Mouse (Mus musculus) olfactory bulb, adult 2 months (tissue): ENCODE data around the gene Bckdk. TPM values are rescaled to one million over a fixed set of nuclear protein-coding genes. Genes with fewer than 3 reads are reported as not detected.
"Not testable (repeated sequence)": the region's sequence is repeated elsewhere in the genome, so short reads cannot be mapped to it uniquely, and the experiment has no call there.

ENCODE experiments used
- H3K27ac ChIP-seq: fragments of 200-500 bp; 2 replicates; pipeline ENCODE4 v1.5.1; 2012; ENCODE audit warnings: low read depth, low read length; ENCODE audit not compliant: insufficient read depth
- H3K4me1 ChIP-seq: fragments of 200-500 bp; 2 replicates; pipeline ENCODE4 v1.6.1; 2012; ENCODE audit warnings: low read length; ENCODE audit not compliant: control insufficient read depth, insufficient read depth
- H3K4me3 ChIP-seq: fragments of 200-500 bp; 2 replicates; pipeline ENCODE4 v1.5.1; 2012; ENCODE audit warnings: mild to moderate bottlenecking, low read depth, low read length, moderate library complexity; ENCODE audit not compliant: insufficient read depth
- CTCF ChIP-seq: fragments of 200-500 bp; IDR thresholded peaks from 2 replicates; pipeline ENCODE4 v1.5.1; 2012; ENCODE audit warnings: low read depth, mild to moderate bottlenecking, low read length, moderate library complexity; ENCODE audit not compliant: insufficient read depth
- POLR2A ChIP-seq: fragments of 200-500 bp; IDR thresholded peaks from 2 replicates; pipeline ENCODE4 v1.6.1; 2012; ENCODE audit warnings: mild to moderate bottlenecking, low read depth, low read length, moderate library complexity; ENCODE audit not compliant: insufficient read depth
- WGBS: fragments of 180-500 bp; shearing (Covaris S2); methylation state at CpG from one replicate; pipeline ENCODE4 v1.1.7; 2018; 5-methylcytosine and 5-hydroxymethylcytosine counted together
- polyA plus RNA-seq: library from polyadenylated mRNA; stranded (reverse); fragments of >200 nt; gene quantifications from 2 replicates; pipeline ENCODE4 v1.2.4, GENCODE M21; 2012; ENCODE audit warnings: low replicate concordance; ENCODE audit not compliant: missing spikeins, insufficient read depth, insufficient read length

Bckdk gene
- polyA plus RNA-seq, 1 experiment = not detected

DNA sequence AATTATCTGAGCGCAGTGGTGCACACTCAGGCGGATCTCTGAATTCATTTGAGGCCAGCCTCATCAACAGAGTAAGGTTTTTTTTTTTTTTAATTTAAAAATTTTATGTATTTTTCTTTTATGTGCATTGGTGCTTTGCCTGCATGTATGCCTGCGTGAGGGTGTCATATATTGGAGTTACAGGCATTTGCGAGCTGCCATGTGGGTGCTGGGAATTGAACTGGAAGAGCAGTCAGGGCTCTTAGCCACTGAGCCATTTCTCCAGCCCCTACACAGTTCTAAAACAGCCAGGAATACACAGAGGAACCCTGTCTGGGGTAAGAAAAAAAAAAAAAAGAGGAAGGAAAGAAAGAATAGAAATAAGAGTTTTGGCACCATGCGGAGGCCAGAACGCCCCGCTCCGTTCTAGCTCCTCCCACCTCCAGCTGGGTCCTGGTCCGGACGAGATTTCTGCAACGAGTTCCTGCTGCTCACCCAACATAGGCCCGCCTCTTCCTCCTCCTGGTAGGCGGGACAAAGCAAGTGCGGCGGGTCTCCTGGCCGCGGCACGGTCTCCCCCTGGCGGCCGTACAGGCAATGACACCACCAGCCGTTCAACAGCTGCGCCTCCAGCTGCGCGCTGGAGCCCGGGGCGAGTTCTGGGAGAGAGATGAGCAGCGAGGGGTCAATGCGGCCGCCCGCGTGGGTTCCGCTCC, 31.3 kb downstream of the Bckdk start:
- WGBS = 5% methylated on average over 32 of the region's 32 CpGs
- peak overlapping the region; percentile 73 for H3K4me3 ChIP-seq
- TF ChIP-seq CTCF = peak; percentile 95
- peak; percentile 70 for TF ChIP-seq POLR2A
- H3K27ac ChIP-seq = peak overlapping the region; percentile 7; the same call in 1 of the 2 replicates
- peaks cover 22% of the 10 kb centered on the region for H3K4me1 ChIP-seq

- Histone ChIP-seq H3K27ac (peak overlapping the region; percentile 7; the same call in 1 of the 2 replicates), H3K4me1 (peaks cover 22% of the 10 kb centered on the region), H3K4me3 (peak overlapping the region; percentile 73)
- no peak; the same call in 1 of the 2 replicates for TF ChIP-seq POLR2A
- WGBS = under 1% methylated on average over 38 of the region's 38 CpGs
Observed at GRCm38 (mm10) chr7:127935748-127936159, 31.9 kb downstream of the Bckdk start.

DNA sequence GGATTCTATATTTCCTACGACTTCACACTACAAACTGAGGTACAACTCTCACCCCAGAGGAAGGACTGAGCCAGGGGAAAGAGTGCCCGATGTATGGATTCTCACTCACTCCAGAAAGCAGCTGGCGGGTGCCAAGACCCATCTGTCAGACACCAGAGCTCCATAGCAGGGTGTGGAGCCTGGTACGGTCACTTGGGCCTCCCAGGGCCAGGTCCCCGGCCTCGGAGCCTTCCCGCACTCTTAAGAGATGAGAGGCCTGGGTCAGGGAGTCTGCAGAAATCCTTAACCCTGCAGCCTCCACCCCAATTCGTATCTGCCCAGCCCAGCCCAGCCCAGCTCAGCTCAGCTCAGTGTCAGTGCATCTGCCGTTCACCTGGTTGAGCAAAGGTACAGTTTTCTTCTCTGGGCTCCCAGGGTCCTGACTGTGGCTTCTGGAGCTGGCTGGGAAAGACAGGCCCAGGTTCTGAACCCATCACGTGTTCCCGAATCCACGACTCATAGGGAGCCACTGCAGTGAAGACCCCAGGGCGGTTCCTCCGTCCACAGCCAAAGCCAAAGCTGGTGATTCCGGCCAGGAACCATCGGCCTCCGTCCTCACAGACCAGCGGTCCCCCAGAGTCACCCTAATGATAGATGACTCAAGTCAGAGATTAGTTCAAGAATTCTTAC, 32.5 kb downstream of the Bckdk start:
- WGBS = 62% methylated on average over 18 of the region's 18 CpGs
- H3K27ac ChIP-seq = no peak overlapping the region
- TF ChIP-seq CTCF (no peak), POLR2A (no peak)
- peak overlapping the region; percentile 73 for H3K4me3 ChIP-seq
- H3K4me1 ChIP-seq = peaks cover 20% of the 10 kb centered on the region

- H3K4me3 ChIP-seq, H3K27ac ChIP-seq, H3K4me1 ChIP-seq: not testable (repeated sequence)
- WGBS = 48% methylated on average over 2 of the region's 2 CpGs
Observed at GRCm38 (mm10) chr7:127942097-127942496, 38.2 kb downstream of the Bckdk start.

GRCm38 (mm10) chr7:127944614-127945013, 40.7 kb downstream of the Bckdk start:
- TF ChIP-seq CTCF (no peak), POLR2A (no peak)
- H3K4me1 ChIP-seq = 0 out of 2 replicates have a peak, but pooled peaks cover 3% of the 10 kb centered on the region
- WGBS = 18% methylated on average over 23 of the region's 23 CpGs
- no peak overlapping the region for H3K27ac ChIP-seq
- H3K4me3 ChIP-seq = no peak overlapping the region

DNA sequence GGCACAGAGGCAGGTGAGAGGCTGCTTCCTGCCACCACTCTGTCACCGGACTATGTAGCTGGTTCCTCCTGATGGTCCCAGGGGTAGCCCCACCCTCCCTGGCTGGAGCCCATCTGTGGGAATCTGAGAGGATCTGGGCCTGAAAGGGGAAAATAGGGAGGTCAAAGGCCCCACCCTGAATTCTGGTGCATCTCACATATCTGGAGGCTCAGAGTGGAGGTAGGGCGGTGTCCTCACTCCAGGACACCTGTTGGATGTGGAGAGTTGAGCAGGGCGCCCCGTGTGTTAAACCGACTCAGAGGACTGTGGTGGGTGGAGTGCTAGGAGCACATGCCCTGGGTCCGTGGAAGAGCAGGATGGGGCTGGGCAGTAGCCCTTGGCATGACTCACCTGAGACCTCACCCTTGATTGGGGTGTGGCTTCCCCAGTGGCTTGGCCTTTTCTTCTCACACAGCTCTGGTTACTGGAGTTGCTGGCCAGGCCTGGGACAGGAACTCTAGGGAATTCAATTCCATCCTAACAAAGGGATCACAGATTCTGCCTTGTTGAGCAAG, 42.7 kb downstream of the Bckdk start, which contains the start of gene Prss36:
Prss36 (minus strand) TSS at position 256 of the 554 bp plus-strand sequence.
- no peak within 1 kb of the TSS for H3K27ac ChIP-seq
- WGBS = 76% methylated on average over 6 of the region's 6 CpGs
- TF ChIP-seq POLR2A (no peak), CTCF (no peak)
- no peak within 1 kb of the TSS for H3K4me3 ChIP-seq
- 0 out of 2 replicates have a peak, but pooled peaks cover 3% of the 10 kb centered on the region for H3K4me1 ChIP-seq

GRCm38 (mm10) chr7:127952864-127953581, 49.1 kb downstream of the Bckdk start:
- H3K27ac ChIP-seq = no peak overlapping the region
- no peak overlapping the region for H3K4me3 ChIP-seq
- H3K4me1 ChIP-seq = no peaks in the 10 kb centered on the region
- TF ChIP-seq CTCF = no peak
- TF ChIP-seq POLR2A = no peak
- WGBS = 55% methylated on average over 13 of the region's 13 CpGs

- WGBS = 49% methylated on average over 5 of the region's 5 CpGs
- Histone ChIP-seq H3K4me1 (no peaks in the 10 kb centered on the region), H3K27ac (no peak overlapping the region), H3K4me3 (no peak overlapping the region)
- TF ChIP-seq POLR2A (no peak), CTCF (no peak)
Observed at GRCm38 (mm10) chr7:127959364-127959763, 55.5 kb downstream of the Bckdk start.

Other genes starting within 250 kb of the Bckdk start
- not detected in 2 replicates for gene Bcl7c, start 195.1 kb upstream of the Bckdk start, polyA plus RNA-seq
- gene Ctf1, start 191.3 kb upstream of the Bckdk start, polyA plus RNA-seq = not detected in 2 replicates
- not detected in 2 replicates for gene Ctf2, start 171.9 kb upstream of the Bckdk start, polyA plus RNA-seq
- not detected in 2 replicates for gene Fbxl19, start 159.5 kb upstream of the Bckdk start, polyA plus RNA-seq
- gene Orai3, start 134.3 kb upstream of the Bckdk start, polyA plus RNA-seq = not detected in 2 replicates
- gene Setd1a, start 127.4 kb upstream of the Bckdk start, polyA plus RNA-seq = 526 TPM in 1 of 2 replicates, not detected in the other
- not detected in 2 replicates for gene Gm49388, start 118.5 kb upstream of the Bckdk start, polyA plus RNA-seq
- not detected in 2 replicates for gene Hsd3b7, start 103.5 kb upstream of the Bckdk start, polyA plus RNA-seq
- not detected in 2 replicates for gene Stx4a, start 79.8 kb upstream of the Bckdk start, polyA plus RNA-seq
- 303 TPM in 1 of 2 replicates, not detected in the other for gene Stx1b, start 79.5 kb upstream of the Bckdk start, polyA plus RNA-seq
- not detected in 2 replicates for gene Zfp646, start 27.9 kb upstream of the Bckdk start, polyA plus RNA-seq
- not detected in 2 replicates for gene Zfp668, start 27.3 kb upstream of the Bckdk start, polyA plus RNA-seq
- not detected in 2 replicates for gene Prss53, start 13.1 kb upstream of the Bckdk start, polyA plus RNA-seq
- not detected in 2 replicates for gene Gm21974, start 8.6 kb upstream of the Bckdk start, polyA plus RNA-seq
- gene Vkorc1, start 8.5 kb upstream of the Bckdk start, polyA plus RNA-seq = not detected in 2 replicates
- not detected in 2 replicates for gene Kat8, start 8.4 kb downstream of the Bckdk start, polyA plus RNA-seq
- gene Prss8, start 26.0 kb downstream of the Bckdk start, polyA plus RNA-seq = not detected in 2 replicates
- gene Prss36, start 42.6 kb downstream of the Bckdk start, polyA plus RNA-seq = not detected in 2 replicates
- gene Fus, start 63.4 kb downstream of the Bckdk start, polyA plus RNA-seq = 1,012 and 1,678 TPM in 2 replicates
- gene Pycard, start 89.8 kb downstream of the Bckdk start, polyA plus RNA-seq = 340 TPM in 1 of 2 replicates, not detected in the other
- gene Trim72, start 99.9 kb downstream of the Bckdk start, polyA plus RNA-seq = not detected in 2 replicates
- not detected in 2 replicates for gene Itgam, start 158.6 kb downstream of the Bckdk start, polyA plus RNA-seq
- not detected in 2 replicates for gene Gm49368, start 158.6 kb downstream of the Bckdk start, polyA plus RNA-seq
- not detected in 2 replicates for gene Itgax, start 225.5 kb downstream of the Bckdk start, polyA plus RNA-seq